Mouse (Mus musculus) stomach, postnatal 0 days (tissue): Measurements from ENCODE around the gene Tspo.

Source experiments
- CTCF ChIP-seq: IDR thresholded peaks from 2 replicates; pipeline ENCODE4 v1.5.1; 2016; ENCODE audit warnings: antibody characterized with exemption, low read depth, mild to moderate bottlenecking, moderate library complexity
- EP300 ChIP-seq: optimal IDR thresholded peaks from 2 replicates; pipeline ENCODE3; 2016; ENCODE audit warnings: antibody characterized with exemption

GRCm38 (mm10) chr15:83523196-83523595 lies 40.2 kb upstream of the Tspo start:
- no peak for TF ChIP-seq CTCF
- no peak for TF ChIP-seq EP300
